Mouse (Mus musculus) kidney, adult 8-10 months (tissue): Measurements from ENCODE around the gene Adcy9.
"Not testable (repeated sequence)": the region's sequence is repeated elsewhere in the genome, so short reads cannot be mapped to it uniquely, and the experiment has no call there.

ENCODE experiments used
- DNase-seq, 2 experiments: peaks; one replicate each; pipeline ENCODE4 v3.0.0; 2022

Gene Adcy9

GRCm38 (mm10) chr16:4267857-4268666 lies 152.2 kb downstream of the Adcy9 start:
- peak; percentile 62 to 81 for DNase-seq

- DNase-seq = no peak
These were observed 152.8 kb downstream of the Adcy9 start for GRCm38 (mm10) chr16:4267453-4267852.

- DNase-seq = no peak
These were observed 154.9 kb downstream of the Adcy9 start for GRCm38 (mm10) chr16:4265351-4265750.

- DNase-seq = no peak
These were observed 156.8 kb downstream of the Adcy9 start for GRCm38 (mm10) chr16:4263486-4263885.

- no peak for DNase-seq
These were observed 162.8 kb downstream of the Adcy9 start for GRCm38 (mm10) chr16:4257546-4257945.

GRCm38 (mm10) chr16:4248791-4249190 lies 171.5 kb downstream of the Adcy9 start:
- DNase-seq = no peak

- DNase-seq = not testable (repeated sequence)
These were observed 175.1 kb downstream of the Adcy9 start for GRCm38 (mm10) chr16:4245241-4245640.
